Mouse (Mus musculus) brain, embryonic 14.5 days (tissue): Measurements from ENCODE around the gene Sumf1.

ENCODE experiments used
- CTCF ChIP-seq: fragments of 200-500 bp; IDR thresholded peaks from 2 replicates; pipeline ENCODE4 v1.5.1; 2012; ENCODE audit warnings: inconsistent platforms, mild to moderate bottlenecking, moderate library complexity, borderline replicate concordance; ENCODE audit not compliant: insufficient read depth, insufficient read length; ENCODE audit errors: extremely low read depth
- POLR2A ChIP-seq: fragments of 200-500 bp; IDR thresholded peaks from 2 replicates; pipeline ENCODE4 v1.6.1; 2012; ENCODE audit warnings: mild to moderate bottlenecking, inconsistent platforms, borderline replicate concordance; ENCODE audit not compliant: poor library complexity, insufficient read depth, insufficient read length, severe bottlenecking; ENCODE audit errors: extremely low read depth

DNA sequence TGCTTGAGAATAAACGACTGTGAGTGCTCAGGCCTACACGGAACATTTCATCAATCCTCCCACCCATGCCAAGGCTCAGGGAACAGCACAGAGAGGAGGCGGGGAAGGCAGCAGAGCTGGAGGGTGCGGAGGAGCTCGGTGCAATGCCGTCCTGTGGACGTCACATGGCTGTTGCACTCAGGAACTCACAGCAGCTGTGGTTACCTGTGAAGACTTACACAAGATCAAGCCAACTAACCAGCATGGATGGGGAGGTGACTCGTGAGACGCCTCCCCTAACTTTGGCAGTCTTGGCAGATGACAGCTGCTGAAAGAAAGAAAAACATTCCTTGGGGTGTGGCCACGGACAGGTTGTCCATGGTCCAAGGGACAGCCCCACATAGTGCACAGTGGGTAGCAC lies 110.8 kb downstream of the Sumf1 start:
- no peak for TF ChIP-seq POLR2A
- TF ChIP-seq CTCF: no peak
